Mouse (Mus musculus): ENCODE results near the gene Cox7a1.
A peak's percentile ranks its signal among the peaks of the same experiment; 100 is the strongest.

The Cox7a1 gene

DNA sequence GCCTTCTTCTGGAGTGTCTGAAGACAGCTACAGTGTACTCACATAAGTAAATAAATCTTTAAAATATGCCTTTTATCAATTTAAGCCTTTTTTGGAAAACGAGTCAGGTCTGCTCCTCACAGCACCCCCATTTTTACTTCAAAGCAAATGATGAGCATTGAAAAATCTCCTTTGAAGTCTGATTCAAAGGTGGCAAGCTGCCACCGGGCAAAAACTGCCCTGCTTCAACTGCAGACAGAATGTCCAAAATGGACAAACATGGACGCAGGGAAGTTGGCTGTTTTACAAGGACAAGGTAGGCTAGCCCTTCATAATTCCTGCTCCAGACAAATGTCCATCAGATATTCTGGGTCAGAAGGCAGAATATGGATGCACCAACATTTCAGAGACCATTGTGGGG is 37.5 kb downstream of the Cox7a1 start:
- no peak for DNase-seq (ENCODE audit: low spot score)

DNA sequence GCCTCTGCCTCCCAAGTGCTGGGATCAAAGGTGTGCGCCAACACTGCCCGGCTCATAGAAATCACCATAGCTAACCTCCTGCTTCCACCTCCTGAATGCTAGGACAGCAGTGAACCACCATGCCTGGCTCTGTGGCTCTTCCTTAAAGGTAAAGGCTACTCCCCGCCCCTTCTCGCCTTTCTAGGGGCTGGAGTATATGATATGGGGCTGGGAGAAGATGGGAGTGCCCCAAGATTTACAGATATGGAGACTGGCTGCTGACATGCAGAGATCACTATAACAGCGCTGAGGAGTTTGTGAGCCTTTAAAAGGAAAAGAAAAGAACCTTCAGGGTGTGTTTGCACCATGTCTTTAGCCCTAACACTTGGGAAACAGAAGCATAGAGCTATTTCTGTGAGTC is 38.3 kb downstream of the Cox7a1 start:
- DNase-seq (ENCODE audit: low spot score): no peak

DNA sequence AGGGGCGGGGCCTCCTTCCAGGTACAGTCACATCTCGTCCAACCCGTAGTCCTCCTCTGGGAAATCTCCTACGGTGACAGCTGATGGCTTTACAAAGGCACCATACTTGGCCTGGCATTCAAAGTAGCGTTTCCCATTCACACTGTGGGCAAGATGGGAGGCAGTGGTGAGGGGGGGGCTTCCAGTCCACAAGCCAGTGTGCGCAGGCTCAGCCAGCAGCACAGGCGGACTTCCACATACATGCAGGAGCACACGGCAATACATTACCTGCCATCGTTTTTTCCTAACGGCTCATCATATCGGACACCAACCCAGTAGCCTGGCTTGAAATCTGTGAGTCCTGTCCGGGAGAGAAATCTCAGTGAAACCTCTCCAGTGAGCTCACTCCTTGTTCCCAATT is 40.3 kb downstream of the Cox7a1 start:
- no peak for DNase-seq (ENCODE audit: low spot score)

DNA sequence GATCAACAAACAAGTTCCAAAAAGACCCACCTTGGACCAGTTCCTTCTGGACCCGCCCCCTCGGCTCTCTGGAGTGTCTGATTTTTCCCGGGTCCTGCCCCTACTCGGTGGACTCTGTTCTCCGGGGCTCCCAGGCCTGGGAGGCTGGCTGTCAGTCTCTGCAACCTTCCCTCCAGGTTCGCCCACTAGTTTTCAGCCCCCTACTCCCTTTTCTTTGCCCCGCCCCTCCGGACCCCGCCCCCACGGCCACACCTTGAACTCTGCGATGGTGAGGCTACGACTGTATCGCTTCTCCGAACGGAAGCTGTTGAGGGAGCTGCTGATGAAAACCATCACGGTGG is 47.4 kb downstream of the Cox7a1 start:
- no peak for DNase-seq (ENCODE audit: low spot score)

DNA sequence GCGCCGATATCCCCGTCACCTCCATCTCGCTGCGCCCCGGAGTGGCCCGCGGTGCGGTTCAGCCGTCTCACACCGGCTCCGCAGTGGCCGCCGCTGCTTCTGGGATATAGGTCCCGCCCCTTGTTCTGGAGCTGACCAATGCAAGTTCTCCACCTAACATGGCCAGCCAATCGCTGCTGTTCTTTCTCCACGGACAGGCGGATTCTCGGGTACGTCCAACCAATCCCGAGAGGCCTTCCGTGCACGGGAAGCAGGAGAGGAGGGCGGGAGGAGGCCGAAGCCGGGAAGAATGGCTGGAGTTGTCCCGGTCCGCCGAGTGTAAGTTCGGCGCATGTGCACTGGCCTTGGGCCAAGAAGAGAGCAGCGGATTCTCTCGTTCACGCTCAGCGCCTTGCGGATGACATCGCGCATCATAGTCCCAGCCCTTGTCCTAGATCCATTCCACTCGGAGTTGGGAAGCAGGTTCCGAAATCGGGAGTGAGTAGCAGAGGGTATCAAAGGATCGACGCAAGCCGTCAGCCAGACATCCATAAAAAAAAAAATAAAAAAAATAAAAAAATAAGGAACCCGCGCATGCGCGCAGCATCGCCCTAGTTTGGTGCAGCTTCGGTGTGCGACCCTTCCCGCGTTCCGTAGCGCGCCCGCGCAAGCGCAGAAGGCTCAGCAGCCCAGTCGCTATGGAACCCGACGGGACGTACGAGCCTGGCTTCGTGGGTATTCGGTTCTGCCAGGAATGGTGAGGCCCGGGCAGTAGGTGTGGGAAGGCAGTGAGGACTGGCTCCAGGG is 47.9 kb downstream of the Cox7a1 start, which contains the start of the genes Polr2i and Tbcb:
Gene Polr2i, plus strand, starts transcription at position 280 of the 786 bp plus-strand sequence.
Gene Tbcb, minus strand, starts transcription at position 604 of the 786 bp plus-strand sequence.
- peak; percentile 98 for DNase-seq (ENCODE audit: low spot score)

DNA sequence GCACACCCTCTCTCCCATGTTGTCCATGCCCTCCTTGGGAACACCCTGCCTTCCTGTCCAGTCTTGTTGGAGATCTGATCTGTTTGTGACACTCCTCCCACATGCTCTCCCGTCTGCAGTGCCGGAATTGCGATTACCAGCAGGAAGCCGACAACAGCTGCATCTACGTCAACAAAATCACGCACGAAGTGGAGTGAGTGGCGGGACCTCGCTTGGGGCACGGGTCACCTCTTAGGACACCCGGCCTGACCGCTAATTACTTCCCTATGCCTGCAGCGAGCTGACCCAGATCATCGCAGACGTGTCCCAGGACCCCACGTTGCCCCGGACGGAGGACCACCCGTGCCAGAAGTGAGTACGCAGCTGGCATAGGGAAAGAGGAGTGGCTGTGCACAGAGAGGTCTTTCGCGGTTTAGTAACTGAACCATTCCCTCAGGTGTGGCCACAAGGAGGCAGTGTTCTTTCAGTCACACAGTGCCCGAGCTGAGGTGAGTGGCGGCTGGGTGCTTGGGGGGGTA is 48.7 kb downstream of the Cox7a1 start:
- DNase-seq (ENCODE audit: low spot score): peak; percentile 45

DNA sequence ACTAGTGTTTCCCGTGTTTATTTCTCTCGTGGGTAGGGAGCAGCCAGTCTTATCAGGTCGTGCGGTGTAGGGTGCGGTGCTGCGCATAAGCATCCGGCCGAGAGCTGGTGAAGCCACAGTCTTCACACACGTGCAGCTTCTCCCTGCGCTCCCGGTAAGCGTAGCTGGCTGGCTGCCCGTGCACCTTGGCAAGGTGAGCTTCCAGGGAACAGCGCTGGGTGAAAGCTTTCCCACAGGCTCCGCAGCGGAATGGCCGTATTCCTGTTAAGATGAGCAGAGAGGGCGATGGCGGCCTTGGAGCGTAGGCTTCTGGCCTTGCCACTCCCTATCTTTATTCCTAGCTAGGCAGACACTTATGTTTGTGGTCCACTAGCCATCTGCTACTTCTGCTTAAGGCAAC is 49.4 kb downstream of the Cox7a1 start:
- DNase-seq (ENCODE audit: low spot score): no peak

DNA sequence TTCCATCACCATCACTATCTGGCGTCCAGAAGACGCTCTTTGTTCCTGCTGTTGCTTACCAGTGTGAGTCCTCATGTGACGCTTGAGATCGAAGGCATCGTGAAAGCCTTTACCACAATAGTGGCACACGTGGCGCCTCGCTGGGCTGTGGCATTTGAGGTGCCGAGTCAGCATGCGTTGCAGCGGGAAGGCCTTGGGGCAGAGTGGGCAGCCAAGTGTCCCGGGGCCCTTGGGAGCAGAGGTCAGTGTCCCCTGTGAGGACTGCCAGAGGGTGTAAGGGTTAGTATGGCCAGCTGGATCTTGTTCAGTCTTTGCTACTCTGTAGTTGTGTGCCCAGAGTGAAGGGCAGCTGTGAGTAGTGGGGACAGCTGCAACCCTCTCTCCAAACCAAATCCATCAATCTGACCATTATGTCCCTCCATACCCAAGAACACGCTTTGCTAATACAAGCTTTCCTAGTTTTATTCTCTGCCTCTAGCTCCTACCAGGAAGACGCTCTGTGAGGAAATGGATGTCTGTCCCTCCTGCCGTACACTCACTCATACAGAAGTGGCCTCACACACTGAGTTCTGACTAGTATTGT is 50.4 kb downstream of the Cox7a1 start:
- DNase-seq (ENCODE audit: low spot score): no peak

DNA sequence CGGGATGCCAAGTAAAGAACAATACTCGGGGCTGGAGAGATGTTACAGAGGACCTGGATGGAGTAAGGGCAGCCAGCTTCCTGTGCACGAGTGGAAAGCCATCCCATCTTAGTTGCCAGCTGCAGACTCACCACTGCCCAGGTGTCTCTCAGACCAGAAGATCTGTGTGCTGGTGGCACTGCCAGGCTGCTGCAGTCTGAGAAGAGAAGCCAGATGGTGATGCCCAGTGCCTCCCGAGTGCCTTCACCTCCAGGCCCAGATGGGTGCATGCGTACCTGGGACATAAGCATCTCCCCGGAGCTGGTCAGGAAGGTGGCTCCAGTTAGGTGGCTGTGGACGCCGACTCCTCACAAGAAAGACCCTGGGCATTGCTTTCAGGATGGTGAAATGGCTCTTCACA is 51.1 kb downstream of the Cox7a1 start:
- DNase-seq (ENCODE audit: low spot score): no peak

DNA sequence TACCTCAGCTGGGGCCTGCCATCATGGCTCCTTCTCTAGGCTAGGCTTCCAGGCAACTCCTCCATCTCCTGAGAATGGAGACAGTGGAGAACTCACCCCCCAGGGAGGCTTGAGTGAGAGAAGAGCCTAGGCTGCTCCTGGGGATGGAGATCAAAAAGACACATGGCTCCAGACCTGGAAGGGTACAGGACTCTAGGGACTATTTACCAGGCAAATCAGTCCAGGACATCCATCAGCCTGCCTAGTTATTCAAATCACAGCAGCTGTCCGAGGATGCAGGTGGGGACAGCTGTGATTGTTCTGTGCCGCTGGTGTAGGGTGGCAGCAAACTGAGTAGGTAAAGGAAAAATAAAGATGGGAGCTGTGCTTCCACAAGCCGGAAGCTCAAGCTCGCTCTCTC is 51.7 kb downstream of the Cox7a1 start, which contains the start of gene Ovol3:
Gene Ovol3, minus strand, starts transcription at position 101 of the 400 bp plus-strand sequence.
- no peak for DNase-seq (ENCODE audit: low spot score)
